Mouse (Mus musculus): ENCODE data around the gene Scrn1. TPM values are rescaled to one million over a fixed set of nuclear protein-coding genes. Genes with fewer than 3 reads are reported as not detected.

The Scrn1 gene
- total RNA-seq, 2 experiments from 2014 or later, result 10.3 to 13.0 TPM

DNA sequence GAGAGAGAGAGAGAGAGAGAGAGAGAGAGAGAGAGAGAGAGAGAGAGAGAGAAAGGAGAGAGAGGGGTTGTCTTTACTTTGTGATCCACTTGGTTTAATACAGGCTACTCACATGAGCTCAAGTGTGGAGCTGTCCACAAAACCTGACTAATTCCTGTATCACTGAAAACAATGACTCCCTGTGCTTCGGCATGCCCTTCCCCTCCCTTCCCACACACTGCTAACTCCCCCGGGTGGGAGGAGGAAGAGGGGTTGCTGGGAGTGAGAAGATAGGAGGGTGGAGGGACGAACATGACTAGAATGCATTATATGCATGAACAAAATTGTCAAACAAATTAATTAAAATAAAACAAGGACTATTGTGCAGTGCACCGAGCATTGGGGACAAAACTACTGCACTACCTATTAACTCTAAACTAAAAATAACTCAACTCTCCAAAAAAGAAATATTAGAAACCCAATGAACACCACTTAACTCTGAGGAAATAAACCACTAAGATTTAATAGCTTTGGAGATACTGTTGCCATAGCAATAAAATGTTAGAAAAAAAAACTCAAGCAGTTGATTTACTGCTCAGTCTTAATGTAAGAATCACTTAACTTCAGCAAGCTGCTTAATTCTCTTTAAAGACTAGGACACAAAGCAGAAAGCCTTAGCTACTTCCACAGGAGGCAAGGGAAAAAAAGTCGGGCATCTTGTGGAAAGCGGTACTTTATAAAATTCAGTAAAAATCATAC lies 7.1 kb upstream of the Scrn1 start:
- DNase-seq, result no peak
- intact Hi-C loops (cut with DNase I), result no loop called here

DNA sequence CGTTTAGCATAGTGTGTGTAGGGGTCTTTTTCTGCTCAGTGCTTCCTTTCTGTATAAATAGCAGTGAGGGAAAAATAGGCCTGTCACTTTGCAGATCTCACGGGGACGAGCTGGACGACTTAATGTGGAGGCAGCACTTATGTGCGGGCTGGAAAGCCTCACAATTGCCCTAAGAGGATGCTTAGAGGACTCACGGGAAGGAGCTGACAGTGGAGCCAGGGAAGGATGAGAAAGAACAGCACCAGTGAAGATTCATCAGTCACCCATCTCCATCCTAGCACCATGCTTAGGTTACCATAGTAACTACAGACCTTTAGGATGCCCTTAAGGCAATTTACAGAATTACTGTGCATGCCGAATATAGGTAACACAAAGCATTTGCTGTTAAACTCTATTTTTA lies 3.5 kb upstream of the Scrn1 start:
- DNase-seq, result no peak
- intact Hi-C loops (cut with DNase I), result loop anchor here (5.0 kb wide), 1 partner anchor 177 kb away; no protein-coding TSS in a partner anchor

DNA sequence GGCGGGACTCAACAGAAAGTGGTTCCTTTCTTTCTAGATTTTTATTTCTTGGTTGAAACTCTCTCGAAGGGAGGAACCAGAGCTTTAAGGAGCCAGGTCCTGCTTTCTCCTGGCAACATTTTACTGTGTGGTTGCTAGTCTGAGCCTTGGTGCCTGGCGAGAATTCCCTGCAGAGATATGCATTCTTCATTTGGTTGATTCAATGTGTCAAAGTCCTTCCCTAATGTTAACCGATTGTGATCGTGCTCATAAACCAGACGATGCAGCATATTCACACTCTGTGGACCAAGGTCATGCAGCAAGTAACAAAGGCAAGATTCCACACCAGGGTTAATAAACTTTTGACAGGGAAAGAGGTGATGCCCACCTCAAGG lies 244 bp upstream of the Scrn1 start:
- DNase-seq, result no peak
- intact Hi-C loops (cut with DNase I), result loop anchor here (5.0 kb wide), 1 partner anchor 174 kb away; no protein-coding TSS in a partner anchor

DNA sequence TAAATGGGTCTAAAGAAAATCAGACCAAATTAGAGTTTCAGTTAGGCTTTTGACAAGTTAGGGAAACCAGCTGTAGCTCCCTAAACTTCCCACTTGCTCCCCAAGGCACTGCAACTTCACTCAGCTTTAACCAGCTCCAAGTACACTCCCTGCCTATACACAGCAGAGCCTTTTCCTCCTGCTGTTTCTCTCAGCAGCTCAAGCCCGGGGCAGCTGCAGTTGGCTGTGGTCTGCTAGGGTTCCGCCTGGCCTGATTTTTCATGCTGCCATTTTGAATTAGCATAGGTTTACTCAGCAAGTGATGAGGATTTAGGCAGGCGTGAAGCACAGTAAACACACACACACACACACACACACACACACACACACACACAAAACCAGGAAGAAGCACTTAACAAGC lies 1.3 kb downstream of the Scrn1 start:
- intact Hi-C loops (cut with DNase I), result loop anchor here (5.0 kb wide), 1 partner anchor 173 kb away; no protein-coding TSS in a partner anchor
- DNase-seq, result peak in 1 of 2 experiments; percentile 17

DNA sequence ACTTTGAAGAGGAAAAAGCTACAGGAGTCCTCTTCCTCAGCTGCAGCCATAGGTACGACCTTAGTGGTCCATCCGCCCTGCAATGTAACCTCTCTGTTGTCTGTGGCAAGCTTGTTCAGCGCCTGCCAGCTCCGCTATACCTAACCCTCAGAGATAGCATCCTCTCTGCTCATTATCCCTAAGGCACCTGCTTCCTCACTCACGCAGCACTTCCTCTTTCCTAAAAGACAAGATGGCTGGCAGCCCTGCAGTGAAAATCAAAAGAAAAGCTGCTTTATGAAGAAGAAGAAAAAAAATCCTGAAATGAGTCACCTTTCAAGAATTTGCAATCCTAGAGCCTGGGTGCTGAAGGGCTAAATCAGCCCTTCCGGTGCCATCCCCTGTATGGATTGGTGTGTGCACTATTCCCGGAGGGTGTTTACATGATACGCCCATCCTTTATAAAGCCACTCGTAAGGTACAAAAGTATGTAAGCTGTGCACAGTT lies 1.7 kb downstream of the Scrn1 start:
- intact Hi-C loops (cut with DNase I), result no loop called here
- DNase-seq, result no peak

DNA sequence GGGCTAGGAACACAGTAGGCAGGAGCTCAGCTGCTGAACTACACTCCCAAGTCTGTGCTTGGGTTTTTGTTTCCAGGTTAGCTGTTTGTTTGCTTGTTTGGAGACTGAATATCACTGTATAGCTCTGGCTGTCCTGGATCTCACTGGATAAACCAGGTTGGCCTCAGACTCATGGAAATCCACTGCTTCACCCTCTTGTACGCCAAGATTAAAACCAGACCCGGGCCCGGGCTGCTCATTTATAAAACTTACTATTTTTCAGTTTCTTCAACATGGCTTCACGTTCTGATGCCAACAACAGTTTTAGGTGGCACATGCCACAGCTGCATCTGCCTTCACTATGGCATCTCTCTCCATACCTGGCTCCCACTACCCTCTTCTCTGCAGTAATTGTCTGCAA lies 2.7 kb downstream of the Scrn1 start:
- intact Hi-C loops (cut with DNase I), result no loop called here
- no peak for DNase-seq

DNA sequence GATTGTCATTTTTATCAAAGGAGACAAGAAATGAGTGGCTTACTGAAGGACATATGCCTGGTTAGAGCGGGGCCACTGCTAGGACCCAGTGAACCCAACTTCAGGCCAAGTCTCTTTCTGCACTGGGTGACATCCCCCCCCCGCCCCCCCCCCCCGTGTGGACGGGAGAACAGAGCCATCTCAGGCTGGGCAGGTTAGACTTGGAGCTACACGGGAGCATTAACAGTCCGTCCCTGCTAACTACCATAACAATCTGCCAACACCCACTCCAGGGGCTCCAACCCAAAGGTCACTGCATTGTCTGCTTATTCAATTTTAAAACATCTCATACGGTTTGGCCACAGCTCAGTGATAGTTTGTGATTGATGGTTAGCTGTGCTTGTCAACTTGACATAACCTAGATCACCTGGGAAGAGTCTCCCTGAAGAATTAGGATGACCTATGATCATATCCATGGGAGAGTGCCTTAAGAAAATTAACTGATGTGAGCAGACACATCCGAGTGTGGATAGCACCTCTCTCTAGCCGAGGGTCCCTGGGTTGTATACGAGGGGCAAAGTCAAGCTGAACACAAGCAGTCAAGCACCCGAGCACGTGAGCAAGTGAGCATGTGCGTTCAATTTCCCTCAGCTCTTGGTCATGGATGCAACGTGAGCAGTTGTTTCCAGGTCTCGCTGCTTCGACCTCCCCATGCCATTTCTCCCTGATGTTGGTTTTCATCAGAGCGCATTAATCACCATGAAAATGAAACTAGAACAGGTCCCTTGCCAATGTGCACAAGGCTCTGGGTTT lies 4.1 kb downstream of the Scrn1 start:
- no peak for DNase-seq
- intact Hi-C loops (cut with DNase I), result no loop called here

DNA sequence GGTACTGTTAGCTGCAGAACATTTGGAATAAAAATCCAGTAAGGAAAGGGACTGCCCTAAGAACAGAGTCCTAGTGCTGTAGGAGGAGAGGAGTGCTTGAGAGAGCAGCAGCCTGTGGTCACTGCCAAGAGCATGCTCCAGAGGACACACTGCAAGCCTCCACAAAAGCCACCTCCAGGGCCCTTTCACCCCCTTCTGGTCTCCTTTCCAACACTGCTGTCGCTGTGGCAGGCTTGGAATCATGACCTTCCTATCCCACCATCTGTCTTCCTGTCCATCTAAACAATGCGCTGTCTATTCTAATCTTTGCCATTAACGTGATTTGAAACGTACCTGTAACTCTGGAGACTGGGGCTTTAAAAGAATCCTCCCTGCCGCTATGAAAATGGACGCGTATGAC lies 7.8 kb downstream of the Scrn1 start:
- intact Hi-C loops (cut with DNase I), result no loop called here
- no peak for DNase-seq

DNA sequence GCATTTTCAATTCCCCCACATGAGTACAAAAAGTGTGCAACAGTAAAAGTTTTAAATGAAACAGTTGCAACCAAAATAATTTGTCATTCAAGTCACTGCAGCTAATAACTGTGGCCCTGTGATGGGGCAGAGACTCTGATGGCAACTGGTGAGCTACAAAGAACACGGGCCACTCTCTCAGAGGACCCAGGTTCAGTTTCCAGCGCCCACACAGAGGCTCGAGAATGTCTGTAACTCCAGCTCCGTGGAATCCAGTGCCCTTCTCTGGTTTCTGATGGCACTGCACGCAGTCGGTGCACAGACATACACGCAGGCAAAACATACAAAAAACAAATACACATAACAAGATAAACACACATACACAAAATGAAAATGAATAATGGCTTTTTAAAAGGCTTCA lies 8.6 kb downstream of the Scrn1 start:
- DNase-seq, result no peak
- intact Hi-C loops (cut with DNase I), result no loop called here

DNA sequence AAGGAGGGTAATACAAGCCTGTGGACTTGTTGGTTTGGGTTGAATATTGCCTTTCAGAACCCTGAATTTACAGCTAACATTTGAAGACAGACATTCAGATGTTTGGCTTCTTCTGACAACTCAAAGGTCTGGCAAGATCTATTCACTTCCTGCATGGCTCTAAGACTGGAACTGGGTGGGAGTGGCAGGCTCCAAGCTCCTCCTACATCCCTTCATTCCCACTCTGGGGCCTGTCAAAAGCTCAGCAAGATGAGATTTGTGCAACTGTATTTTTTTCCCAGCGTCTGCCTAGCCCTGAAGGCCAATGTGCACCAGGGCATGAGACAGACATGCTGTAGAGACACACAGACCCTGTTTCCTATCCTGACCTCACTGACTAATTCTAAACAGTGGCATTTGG lies 10.5 kb downstream of the Scrn1 start:
- DNase-seq, result no peak
- intact Hi-C loops (cut with DNase I), result no loop called here

DNA sequence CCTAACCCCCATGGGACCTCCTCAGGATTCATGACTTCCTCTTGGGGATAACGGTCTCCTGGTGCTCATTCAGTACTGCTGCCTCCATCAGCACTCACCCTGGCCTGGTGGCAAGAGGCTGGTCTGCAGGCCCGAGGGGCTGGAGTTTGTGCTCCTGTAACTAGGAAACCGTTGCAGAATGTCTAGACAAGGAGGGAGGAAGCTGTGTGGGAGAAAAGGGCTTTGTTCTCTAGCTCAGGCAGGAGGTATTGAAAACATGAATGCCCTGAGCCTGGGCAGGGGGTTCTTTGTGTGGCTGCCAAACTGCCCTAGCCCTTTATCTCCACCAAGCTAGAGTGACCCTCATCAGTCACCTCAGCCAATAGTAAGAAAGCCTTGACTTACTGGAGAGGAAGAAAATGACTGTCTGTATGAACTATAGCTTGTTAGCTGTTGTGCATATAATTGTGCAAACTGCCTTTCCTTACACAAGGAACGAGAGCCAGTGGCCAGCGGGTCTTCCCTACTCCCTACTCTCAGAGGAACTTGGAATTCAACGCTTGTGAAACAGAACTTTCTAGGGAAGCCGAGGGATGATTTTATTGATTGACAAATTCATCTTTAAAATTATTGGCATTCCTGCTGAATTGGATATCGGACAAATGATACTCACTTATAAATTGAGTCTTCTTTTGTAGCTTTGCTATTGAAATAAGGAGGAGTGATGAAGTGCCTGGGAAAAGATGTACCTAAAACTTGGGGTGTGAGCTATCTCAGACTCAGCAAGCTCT lies 11.8 kb downstream of the Scrn1 start:
- DNase-seq, result no peak
- intact Hi-C loops (cut with DNase I), result no loop called here

DNA sequence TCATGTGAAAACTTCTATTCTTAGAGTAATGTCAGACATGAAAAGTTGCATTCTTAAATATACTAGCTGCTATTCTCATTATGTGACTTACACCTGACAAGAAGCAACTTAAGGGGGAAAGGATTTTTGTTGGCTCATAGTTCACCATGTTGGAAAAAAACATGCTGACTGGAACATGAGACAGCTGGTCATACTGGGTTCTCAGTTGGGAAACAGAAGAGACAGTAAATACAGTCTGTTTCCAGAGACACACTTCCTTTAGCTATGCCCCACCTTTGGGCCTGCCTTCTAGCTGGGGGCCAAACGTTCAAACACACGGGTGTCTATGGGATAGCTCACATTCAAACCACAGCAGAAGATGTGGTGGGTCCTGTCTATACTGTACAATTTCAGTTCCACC lies 12.7 kb downstream of the Scrn1 start:
- intact Hi-C loops (cut with DNase I), result no loop called here
- DNase-seq, result no peak

DNA sequence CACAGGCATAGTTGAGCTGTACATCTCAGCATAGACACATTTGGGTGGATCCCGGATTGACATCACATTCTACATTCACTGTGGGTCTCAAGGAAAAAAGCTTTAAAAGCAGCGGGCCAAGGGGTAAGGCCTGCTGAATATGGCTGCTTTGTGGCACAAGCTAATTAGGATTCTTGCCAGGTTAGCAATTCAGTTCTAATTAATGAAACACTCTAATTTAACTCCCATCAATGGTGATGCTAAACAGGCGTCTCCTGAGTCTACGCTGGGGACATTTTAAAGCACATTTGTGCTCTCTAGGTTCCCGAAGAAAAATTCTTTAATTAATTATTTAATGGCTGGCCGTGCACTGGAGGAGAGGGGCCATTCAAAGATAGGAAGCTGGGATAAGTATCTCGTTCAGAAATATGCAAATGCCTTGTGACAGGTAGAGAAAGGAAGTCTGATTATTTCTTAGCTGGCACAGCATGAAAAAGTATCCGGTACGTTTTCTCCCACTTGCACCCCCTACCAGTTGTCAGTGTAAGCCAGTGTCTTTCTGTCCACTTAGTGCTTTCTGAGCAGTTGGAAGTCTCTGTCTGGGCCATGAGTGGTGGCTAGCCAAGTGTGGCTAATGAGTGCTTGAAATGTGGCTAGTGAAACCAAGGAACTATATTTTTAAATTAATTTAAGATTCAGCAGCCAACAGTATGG lies 13.4 kb downstream of the Scrn1 start:
- intact Hi-C loops (cut with DNase I), result no loop called here
- DNase-seq, result no peak

DNA sequence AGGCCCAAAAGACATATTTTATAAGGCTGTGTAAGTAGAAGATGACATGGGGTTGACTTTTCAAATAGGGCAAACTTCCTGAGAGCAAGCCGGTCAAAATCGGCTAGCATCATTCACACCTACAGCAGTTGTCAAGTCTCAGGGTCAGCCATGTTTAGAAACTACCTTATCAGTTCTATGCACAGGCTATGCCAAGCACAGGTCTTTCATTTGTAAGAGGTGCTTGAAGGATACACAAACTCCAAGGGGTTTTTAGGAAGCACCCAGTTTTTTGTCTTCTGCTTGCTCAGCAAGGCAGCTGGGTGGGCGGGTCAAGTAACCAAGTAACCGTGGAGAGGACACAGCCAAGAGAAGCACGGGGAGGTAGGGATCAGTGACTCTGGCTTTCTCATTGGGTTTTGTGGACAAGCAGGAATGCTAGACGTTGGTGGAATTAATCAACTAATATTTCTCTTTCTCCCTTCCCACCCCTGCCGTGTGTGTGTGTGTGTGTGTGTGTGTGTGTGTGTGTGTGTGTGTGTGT lies 15.4 kb downstream of the Scrn1 start:
- DNase-seq, result no peak
- intact Hi-C loops (cut with DNase I), result no loop called here

DNA sequence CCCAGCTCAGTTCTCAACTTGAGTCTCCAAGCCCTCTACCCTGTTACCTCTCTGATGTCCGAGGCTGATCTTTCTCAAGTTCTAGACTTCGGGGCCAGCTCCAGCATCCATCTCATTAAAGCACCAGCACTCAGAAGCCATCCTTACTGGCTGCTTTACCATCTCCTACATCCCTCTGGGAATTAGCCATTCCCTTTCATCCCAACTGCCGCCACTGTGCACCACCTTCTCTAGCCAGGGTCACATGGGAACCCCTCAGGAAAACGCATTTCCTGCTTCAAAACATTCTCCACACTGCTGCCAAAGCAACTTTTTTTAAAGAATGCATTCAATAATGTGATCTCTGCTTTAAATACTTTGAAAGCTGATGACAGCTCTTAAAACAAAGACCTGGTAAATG lies 17.0 kb downstream of the Scrn1 start:
- intact Hi-C loops (cut with DNase I), result no loop called here
- no peak for DNase-seq

DNA sequence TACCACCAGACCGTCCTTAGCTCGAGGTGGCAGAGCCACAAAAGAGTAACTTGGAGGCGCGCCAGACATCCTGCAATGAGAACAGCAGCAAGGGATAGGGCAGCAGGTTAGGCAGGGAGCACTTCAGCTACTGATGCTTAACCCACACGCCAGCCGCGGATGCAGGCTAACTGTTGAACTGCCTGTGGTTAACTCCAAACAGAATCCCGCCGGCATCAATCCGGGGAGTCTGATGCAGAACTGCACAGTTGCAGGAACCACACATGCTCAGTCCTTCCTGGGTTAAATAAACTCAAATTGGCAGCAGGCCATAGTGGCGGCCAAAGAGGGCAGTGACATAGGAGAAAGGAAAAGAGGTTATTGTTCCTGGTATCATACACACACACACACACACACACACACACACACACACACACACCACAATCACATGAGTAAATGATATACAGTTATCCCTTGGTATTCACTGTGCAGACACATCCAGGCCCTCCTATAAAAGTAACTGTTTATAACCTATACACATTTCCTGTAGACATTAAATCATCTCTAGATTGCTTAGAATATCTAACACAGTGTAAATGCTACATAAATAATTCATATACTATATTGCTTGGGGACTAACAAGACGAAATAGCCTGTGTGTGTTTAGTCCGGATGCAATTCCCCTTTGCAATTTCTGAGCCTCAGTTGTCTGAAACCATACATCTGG lies 17.8 kb downstream of the Scrn1 start:
- DNase-seq, result no peak

DNA sequence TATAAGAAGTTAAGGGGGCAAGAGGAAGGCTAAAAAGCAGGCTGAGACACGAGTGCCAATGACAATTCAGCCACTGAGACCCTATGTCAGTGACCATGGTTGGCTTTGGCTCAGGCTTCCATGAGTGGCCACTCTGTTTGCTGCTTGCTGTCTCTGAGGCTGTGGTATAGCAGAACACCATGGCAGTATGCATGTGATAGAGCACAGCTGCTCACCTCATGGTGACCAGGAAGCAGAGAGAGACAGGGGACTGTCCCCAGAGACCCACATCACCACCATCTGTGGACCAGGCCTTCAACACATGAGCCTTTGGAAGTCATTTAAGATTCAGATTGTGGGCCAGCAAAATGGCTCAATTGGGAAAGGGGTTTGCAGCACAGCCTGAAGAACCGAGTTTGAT lies 22.6 kb downstream of the Scrn1 start:
- intact Hi-C loops (cut with DNase I), result no loop called here
- DNase-seq, result no peak

More for the DNA sequence above, 17.8 kb downstream of the Scrn1 start:
- intact Hi-C loops (cut with DNase I), result no loop called here

DNA sequence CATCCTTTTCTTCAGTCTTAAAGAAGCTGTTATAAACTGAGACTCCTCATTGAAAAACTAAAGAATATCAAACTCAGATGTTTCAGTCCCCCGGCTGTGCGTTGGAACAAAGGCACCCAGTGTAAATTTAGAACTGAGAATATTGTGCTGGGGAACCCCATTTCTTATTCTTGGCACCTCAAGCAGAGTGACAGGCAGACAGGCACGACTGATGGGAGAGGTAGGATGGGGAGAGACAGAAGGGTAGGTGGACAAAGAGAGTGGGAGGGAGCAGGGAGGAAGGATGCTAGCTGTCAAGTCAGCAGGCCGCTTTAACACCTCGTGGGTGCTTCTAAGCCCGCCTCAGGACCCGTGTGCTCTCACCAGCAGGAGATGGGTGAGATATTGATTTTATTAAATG lies 23.5 kb downstream of the Scrn1 start:
- DNase-seq, result no peak
- intact Hi-C loops (cut with DNase I), result no loop called here

DNA sequence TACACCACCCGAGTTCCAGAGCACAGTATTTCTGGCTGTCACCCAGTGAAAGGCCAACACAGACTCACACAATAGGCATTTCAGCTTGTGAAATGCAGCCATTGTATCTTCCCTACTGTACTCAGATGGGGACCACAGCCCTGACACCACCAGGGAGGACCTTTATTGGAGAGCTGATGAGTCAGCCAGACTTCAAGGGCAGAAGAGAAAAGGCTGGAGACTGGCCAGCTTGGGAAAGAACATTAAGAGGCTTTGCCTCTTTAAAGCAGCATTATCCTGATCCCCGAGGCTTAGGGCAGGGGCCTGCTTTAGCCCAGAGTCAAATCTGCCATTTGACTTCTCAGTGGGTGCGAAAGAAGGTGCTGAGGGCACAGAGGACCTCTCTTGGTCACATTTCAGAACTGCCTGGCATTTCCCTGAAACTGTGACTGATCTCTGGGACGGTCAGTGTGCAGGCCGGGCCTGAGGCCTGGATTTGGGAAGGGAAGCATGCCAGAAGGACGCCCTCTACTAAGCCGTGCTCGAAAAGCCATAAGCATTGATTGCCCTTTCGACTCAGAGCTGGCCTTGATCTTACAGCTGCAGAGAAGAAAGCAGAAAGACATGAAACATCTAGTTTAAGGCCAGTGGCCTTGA lies 25.9 kb downstream of the Scrn1 start:
- intact Hi-C loops (cut with DNase I), result no loop called here
- peak; percentile 24 to 31 for DNase-seq

Measured in heart, postnatal 36 days (tissue).